Mouse (Mus musculus) colon, adult 2 months (tissue): ENCODE results near the gene Fiz1. TPM values are rescaled to one million over a fixed set of nuclear protein-coding genes. Genes with fewer than 3 reads are reported as not detected.

Experiments
- polyA plus RNA-seq: library from polyadenylated mRNA; depleted of rRNA; stranded (reverse); fragments of >200 nt; gene quantifications from 2 replicates; pipeline ENCODE4 v1.2.3, GENCODE M21; 2012; rRNA removed

The Fiz1 gene
- polyA plus RNA-seq: 35.6 and 36.3 TPM in 2 replicates

DNA sequence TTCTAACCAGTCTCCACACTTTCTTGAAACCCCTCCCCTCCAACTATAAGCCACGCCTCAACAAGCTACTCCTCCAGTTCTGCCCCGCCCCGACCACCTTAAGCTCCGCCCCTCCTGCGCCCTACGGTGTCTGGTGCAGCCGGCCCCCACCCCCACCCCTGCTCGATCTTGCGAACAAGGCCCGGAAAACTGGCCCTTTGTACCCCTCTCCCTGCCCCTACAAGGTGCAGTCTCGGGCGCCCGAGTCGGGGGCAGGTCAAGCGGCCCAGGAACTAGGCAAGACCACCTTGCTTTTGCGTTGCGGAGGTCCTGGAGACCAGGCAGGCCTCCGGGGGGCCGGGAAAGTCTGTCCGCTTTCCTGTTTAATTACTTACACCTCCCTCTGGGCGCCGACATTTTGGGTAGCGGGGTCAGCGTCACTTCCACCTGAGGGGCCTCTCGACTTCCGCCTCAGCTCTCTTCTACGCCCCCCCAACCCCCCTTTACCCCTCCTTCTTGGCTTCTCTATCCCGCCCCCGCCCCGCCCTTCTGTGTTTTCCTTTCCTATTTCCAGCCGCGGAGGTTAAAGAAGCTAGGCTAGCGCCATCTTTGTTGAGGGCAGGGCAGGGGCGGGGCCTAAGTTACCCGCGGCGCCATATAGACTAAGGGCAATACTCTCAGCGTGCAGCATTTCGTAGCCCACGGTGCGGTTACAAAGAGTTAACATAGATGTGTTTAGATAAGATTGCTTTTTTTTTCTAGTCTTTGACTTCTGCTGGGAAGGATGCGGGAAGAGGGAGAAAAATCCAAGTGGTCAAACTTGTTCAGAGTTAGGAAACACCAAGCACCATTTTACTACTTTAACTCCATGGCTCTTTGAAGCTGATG, at the start of gene Fiz1, which contains the start of gene Zfp524:
Fiz1 (minus strand) TSS at position 447 of the 867 bp plus-strand sequence.
Zfp524 (plus strand) TSS at position 165 of the 867 bp plus-strand sequence.

DNA sequence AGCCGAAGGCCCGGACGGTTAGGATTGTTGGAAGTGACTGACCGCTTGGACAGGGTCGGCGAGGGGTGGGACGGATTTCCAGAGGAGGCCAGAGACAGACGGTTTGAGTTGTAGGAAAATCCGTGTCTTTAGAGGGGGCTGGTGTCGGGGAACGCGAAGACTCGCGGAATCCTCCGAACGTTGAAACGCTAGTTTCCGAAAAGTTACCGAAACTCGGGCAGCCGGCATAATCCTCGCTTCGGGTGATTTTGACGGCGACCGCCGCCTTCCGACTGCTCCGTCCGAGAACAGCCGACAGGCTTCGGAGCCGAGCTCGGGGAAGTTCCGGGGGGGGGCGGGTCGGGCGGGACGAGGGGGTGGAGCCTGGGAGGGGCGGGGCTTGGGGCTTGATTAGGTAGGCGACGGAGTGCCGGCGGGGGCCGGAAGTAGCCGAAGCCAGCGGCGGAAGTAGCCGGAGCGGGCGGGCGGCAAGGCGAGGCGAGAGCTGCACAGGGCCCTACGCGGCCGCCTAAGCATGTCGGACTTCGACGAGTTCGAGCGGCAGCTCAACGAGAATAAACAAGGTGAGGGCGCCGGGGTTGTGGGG, 47.4 kb upstream of the Fiz1 start, which contains the start of gene U2af2:
U2af2 (plus strand) TSS at position 370 of the 586 bp plus-strand sequence.

DNA sequence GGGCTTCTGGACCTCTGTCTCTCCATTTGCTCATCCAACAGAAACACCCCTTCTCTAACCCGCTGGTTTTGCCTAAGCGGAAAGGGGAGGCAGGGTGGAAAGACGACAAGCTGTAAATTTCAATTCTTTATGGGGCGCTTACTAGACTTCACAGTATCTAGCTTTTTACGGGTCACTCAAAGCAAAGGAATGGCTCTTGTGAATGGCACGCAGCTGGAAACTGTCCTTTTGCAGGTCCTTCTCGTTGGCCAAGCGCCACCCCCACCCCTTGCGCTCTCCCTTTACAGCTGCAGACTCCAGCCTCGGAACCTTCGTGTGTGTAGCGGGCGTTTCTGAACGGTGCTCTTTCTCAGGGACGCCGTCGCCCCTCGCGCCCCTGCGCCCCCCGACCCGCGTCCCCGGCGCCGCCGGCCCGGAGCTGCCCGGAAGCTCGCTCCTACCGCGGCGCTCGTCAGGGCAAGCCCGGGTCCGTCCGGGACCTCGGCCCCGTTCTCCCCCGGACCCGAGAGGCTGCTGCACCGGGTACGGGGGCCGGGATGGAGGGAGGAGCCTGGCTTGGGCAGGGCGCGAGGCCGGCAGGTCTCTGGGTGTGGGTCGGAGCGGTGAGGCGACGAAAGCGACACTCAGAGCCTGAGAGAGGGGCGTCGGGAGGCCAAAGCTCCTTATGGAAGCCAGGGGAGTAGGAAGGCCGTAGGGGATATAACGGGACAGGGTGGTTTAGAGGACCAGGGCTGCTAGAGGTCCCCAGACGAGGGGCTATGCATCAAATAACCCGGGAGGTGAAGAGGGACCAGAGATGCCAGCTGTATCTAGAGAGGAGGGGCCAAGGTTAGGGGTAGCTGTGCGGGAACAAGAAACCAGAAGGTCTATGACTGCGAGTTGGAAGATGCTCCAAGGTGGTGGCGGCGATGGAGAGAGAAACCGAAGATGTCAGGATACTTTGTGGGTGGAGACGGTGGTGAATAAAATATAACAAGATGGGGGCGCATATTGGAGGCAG, 37.0 kb upstream of the Fiz1 start, which contains the start of gene Zfp580:
Zfp580 (plus strand) TSS at position 346 of the 1,000 bp plus-strand sequence.

DNA sequence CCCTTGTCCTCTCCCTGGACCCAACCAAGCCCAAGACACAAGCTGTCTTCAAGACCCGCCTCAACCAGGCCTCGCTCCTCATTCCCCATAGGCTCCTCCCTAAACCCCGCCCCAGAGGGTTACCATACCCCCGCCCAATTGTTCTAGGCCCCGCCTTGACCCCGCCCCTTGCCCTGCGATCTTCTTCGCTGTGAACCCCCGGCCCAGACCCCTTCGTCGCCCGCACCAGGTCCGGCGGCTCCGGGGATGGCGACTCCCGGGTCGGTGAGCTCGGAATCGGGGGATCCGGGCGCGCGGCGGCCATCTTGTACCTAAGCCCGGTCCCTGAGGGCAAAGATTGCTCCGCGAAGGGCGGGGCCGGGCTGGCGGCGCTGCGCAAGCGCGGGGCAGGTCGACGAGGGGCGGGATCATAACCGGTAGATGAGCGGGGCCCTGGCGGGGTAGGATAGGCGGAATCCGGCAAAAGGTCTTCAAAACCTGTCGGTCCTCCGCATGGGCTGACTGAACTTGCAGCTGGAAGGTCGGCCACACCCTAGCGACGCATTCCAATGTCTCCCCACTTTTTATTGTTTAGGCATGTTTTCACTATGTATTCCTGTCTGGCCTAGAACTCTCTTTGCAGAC, 23.7 kb upstream of the Fiz1 start, which contains the start of gene Zfp784:
Zfp784 (minus strand) TSS at position 338 of the 624 bp plus-strand sequence.

DNA sequence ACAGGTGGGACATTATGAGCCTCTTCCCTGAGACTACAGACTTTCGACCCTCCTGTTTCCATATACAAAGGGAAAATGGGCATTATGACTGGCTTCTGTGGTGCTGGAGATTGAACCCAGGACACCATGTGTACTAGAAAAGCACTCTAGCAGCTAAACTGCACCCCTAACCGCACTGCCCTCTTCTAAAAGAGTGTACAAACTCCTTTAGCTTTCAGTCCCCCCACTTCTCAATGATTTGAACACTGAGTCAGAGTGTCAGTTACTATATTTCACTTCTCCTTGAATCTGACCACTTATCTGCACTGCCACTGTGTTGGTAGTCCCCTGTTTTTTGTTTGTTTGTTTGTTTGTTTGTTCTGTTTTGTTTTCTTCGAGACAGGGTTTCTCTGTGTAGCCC, 19.3 kb upstream of the Fiz1 start, which contains the start of gene 4632433K11Rik:
4632433K11Rik (plus strand) TSS at position 301 of the 400 bp plus-strand sequence.

DNA sequence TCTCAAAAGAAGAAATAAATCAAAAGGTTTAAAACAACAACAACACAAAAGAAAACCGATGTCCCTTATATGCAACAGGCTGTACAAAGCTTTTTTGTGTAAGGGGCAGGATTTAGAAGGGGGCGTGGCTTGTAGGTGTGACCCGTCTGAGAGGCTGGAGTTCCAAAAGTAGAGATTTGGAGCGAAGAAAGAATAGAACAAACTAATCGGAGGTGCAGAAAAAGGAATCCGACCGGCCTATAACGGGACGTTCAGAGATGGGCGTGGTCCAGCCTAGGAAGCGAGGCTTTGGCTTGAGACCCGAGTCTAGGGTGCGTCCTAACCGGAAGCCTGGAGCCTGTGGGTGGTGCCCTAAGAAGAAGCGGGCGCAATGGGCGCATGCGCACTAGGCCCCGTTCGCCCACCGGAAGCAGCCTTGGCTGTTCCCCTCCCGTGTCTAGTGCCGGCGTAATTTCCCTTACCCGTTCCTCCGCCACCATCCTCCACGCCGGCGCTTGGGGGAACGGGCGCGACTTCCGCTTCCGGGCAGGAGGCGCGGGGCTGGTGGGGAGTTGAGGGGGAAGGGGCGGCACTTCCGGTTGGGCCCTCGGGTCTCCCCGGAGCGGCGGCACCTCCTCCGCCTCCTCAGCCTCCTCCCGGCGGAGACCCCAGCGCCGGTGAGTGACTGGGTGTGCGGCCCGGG, 5.6 kb upstream of the Fiz1 start, which contains the start of the genes Zfp865 and Ccdc106:
Zfp865 (plus strand) TSS at position 377 of the 682 bp plus-strand sequence.
Ccdc106 (plus strand) TSS at position 554 of the 682 bp plus-strand sequence.

DNA sequence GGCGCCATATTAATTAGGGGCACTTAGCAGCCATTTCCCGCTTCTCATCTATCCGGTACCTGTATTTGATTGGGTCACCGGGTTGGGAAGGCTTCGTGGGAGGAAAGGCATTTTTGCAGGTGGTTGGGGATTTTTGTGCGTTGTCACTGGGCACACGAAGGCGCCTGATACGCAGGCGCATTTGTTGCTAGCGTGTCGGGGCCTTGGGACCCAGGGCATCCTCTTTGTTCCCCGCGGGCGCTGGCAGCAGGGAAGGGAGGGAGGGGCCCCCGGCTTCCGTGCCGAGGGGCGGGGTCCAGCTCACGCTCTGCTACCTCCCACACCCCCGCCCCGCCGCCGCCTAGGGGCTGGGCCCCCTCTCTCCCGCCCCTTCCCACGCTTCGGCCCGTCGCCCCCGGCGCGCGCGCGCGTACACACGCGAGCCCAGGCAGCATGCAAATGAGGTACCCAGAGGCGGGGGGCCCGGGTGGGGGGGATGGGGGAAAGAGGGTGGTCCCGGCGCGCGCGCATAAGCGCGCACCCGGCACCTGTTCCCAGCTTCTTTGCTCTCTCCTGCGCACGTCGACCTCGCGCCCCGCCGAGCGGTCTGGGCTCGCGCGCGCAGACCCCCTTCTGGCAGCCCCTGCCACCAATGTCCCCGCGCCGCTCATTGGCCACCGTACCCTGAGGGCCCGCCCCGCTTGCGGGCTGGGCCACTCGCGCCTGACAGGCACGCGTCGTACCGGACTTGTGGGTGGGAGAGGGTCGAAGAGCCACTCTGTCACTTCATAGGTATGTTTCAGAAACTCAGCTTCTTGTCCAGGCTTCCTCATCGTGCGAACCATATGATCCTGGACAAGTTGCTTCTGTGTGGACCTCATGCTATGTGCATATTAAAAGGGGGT, 863 bp upstream of the Fiz1 start, which contains the start of gene Gm44973:
Gm44973 (plus strand) TSS at position 379 of the 884 bp plus-strand sequence.

DNA sequence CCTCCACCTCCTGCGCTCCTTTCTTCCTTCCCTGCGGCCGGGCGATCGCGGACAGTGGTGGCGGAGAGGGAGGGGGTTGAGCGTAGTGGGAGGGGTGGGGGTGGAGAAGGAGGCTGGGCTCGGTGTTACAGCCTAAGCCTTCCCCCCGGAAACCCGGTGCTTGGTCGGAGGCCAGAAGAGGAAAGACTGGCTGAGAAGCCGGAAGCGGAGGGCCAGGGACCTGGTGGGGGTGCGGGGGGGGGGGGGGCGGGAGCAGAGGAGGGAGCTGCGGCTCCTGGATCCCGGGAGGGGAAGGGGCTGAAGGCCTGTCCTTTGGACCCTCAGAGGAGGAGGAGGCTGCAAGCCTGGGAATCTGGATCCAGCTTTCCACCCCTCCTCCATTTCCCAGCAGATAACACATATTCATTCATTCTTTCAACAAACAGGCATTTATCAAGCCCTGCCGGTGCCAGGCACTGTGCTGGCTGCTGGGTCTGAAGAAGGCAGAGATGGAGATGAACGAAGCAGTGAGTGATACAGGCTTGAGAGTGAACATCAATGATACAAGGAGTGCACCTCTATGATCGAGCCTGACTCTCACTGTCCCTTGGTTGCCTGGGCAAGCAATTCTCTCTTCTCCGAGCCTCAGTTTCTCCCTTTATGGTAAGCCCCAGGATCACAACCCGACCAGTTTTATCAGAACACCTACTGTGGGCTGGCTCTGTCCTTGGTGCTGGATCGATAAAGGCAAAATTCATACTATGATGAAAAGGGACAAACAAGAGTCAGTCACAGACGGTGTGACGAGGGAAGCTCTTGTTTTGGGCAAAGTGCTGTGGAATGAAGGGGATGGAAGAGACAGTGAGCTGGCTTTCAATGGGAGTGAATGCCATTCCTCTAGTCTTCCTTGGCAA, 18.2 kb downstream of the Fiz1 start, which contains the start of gene Zfp579:
Zfp579 (minus strand) TSS at position 156 of the 893 bp plus-strand sequence.

DNA sequence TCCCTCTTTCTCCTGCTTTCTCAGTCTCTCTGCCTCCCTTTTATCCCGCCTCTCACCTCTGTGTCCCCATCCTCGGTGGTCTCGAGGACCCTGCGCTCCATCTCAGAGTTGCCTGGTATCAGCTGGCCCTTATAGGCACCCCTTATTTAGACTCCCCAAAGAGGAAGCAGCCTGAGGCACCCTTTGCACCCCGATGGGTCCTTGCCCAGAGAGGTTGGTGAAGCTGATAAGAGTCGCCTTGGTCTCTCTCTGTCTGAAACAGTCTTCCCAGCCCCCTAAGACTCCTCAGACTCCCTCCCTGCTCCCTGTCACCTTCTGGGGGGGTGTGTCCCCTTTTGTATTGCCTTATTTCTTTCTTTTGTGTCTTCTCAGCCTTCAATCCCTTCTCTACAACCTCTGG, 43.4 kb downstream of the Fiz1 start, which contains the start of gene Sbk3:
Sbk3 (minus strand) TSS at position 101 of the 400 bp plus-strand sequence.

DNA sequence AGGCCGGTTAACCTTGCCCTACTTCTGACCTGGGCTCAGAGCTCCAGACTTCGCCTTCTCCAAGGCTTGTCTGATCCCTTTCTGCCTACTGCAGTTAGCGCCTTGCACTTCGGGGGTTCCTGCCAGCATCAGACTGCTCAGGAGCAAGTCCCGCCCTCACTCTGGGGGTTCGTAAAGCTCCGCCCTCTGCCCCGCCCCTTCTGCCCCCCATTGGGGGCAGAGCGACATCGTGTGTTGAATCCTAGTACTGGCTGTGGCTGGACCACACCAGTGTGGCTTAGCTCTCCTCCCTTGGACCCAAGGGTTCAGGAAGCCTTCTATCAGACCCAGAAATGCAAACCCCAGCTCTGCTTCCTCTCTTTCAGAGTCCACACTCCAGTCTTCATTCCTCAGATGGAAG, 50.2 kb downstream of the Fiz1 start, which contains the start of gene Sbk2:
Sbk2 (minus strand) TSS at position 135 of the 400 bp plus-strand sequence.

Other genes with a start within 250 kb of the Fiz1 start
- not detected in 2 replicates for gene Fam71e2, start 243.4 kb downstream of the Fiz1 start, polyA plus RNA-seq
- gene Il11, start 231.8 kb downstream of the Fiz1 start, polyA plus RNA-seq: 0.90 and 1.0 TPM in 2 replicates
- not detected in 2 replicates for gene Tmem190, start 231.8 kb downstream of the Fiz1 start, polyA plus RNA-seq
- 227 and 263 TPM in 2 replicates for gene Tmem238, start 225.0 kb downstream of the Fiz1 start, polyA plus RNA-seq
- gene Rpl28, start 221.8 kb downstream of the Fiz1 start, polyA plus RNA-seq: 405 and 513 TPM in 2 replicates
- gene Ube2s, start 202.1 kb downstream of the Fiz1 start, polyA plus RNA-seq: 143 and 257 TPM in 2 replicates
- 2.0 and 2.8 TPM in 2 replicates for gene Shisa7, start 170.0 kb downstream of the Fiz1 start, polyA plus RNA-seq
- gene Isoc2b, start 144.4 kb downstream of the Fiz1 start, polyA plus RNA-seq: 40.8 and 52.6 TPM in 2 replicates
- 18.6 and 21.4 TPM in 2 replicates for gene Isoc2a, start 137.5 kb downstream of the Fiz1 start, polyA plus RNA-seq
- gene Gm36210, start 108.2 kb downstream of the Fiz1 start, polyA plus RNA-seq: 0.08 TPM in 1 of 2 replicates, not detected in the other
- gene Zfp628, start 99.5 kb downstream of the Fiz1 start, polyA plus RNA-seq: 31.6 and 31.7 TPM in 2 replicates
- 16.0 and 18.1 TPM in 2 replicates for gene Nat14, start 92.7 kb downstream of the Fiz1 start, polyA plus RNA-seq
- gene Ssc5d, start 88.9 kb downstream of the Fiz1 start, polyA plus RNA-seq: 12.0 and 12.4 TPM in 2 replicates
- 0.09 and 0.30 TPM in 2 replicates for gene Sbk2, start 50.3 kb downstream of the Fiz1 start, polyA plus RNA-seq
- gene Sbk3, start 43.5 kb downstream of the Fiz1 start, polyA plus RNA-seq: 0.28 TPM in 1 of 2 replicates, not detected in the other
- 60.1 and 63.9 TPM in 2 replicates for gene Zfp579, start 18.5 kb downstream of the Fiz1 start, polyA plus RNA-seq
- 58.6 and 61.0 TPM in 2 replicates for gene Zfp524, start 282 bp downstream of the Fiz1 start, polyA plus RNA-seq
- gene Gm44973, start 799 bp upstream of the Fiz1 start, polyA plus RNA-seq: 0.35 TPM in 1 of 2 replicates, not detected in the other
- 37.3 and 43.2 TPM in 2 replicates for gene Zfp865, start 5.7 kb upstream of the Fiz1 start, polyA plus RNA-seq
- gene Ccdc106, start 5.9 kb upstream of the Fiz1 start, polyA plus RNA-seq: 3.0 and 3.6 TPM in 2 replicates
- not detected in 2 replicates for gene 4632433K11Rik, start 19.4 kb upstream of the Fiz1 start, polyA plus RNA-seq
- 6.4 and 8.7 TPM in 2 replicates for gene Zfp784, start 23.7 kb upstream of the Fiz1 start, polyA plus RNA-seq
- gene Zfp580, start 36.8 kb upstream of the Fiz1 start, polyA plus RNA-seq: 15.7 and 17.3 TPM in 2 replicates
- 136 and 150 TPM in 2 replicates for gene U2af2, start 47.4 kb upstream of the Fiz1 start, polyA plus RNA-seq
- gene Epn1, start 65.5 kb upstream of the Fiz1 start, polyA plus RNA-seq: 351 and 358 TPM in 2 replicates
- not detected in 2 replicates for gene Rfpl4, start 102.3 kb upstream of the Fiz1 start, polyA plus RNA-seq
- 0.22 and 0.27 TPM in 2 replicates for gene Rasl2-9, start 111.3 kb upstream of the Fiz1 start, polyA plus RNA-seq
- gene Vmn1r55, start 135.0 kb upstream of the Fiz1 start, polyA plus RNA-seq: not detected in 2 replicates
- not detected in 2 replicates for gene Vmn1r56, start 182.1 kb upstream of the Fiz1 start, polyA plus RNA-seq
- not detected in 2 replicates for gene Vmn1r57, start 203.8 kb upstream of the Fiz1 start, polyA plus RNA-seq